10 mouse cellular contexts compared by ENCODE assay signal in genomic region chr14:78677852-78678588, GRCm38 (mm10). TPM values are rescaled to one million over a fixed set of nuclear protein-coding genes. Genes with fewer than 3 reads are reported as not detected.
DNase-seq lines count a peak whose midpoint lies in the region; ATAC-seq and TF ChIP-seq lines count a peak whose summit lies in the region.
"Had no signal": no experiment of that assay in that cellular context is flagged by ENCODE, and none has a peak within 500 bp of the region (broad histone marks: within the 10 kb centered on the region; RNA-seq: fewer than 3 reads in every experiment).

No protein-coding gene starts in this region.

- H3K27ac ChIP-seq in kidney, adult 2 months (ENCODE audit: insufficient read depth, low read depth, low read length): no peak overlapping the region
- 0 out of 2 replicates have a peak overlapping the region, but pooled peaks have one; percentile 5 for H3K27ac ChIP-seq in brown adipose tissue, adult 24 weeks (replicated peaks; ENCODE audit: low read depth, low read length)
- H3K27ac ChIP-seq in heart, embryonic 10.5 days: no peak overlapping the region; the same call in none of the 2 replicates
- H3K27ac ChIP-seq in neural tube, embryonic 15.5 days (replicated peaks): peak overlapping the region; percentile 33

- H3K36me3 ChIP-seq in kidney, adult 2 months (ENCODE audit: control insufficient read depth, insufficient read depth, low read length): no peaks in the 10 kb centered on the region
- H3K36me3 ChIP-seq in heart, embryonic 10.5 days: no peaks in the 10 kb centered on the region
- no peaks in the 10 kb centered on the region for H3K36me3 ChIP-seq in neural tube, embryonic 15.5 days

- H3K9ac ChIP-seq in neural tube, embryonic 15.5 days (replicated peaks): no peak overlapping the region

- no peak for TF ChIP-seq POLR2A in kidney, adult 2 months (IDR thresholded peaks at IDR 0.05; ENCODE audit: low read depth, low read length)

- no peak for TF ChIP-seq CTCF in kidney, adult 2 months (conservative IDR thresholded peaks at IDR 0.05; ENCODE audit: insufficient read depth, insufficient read length, low read depth, low read length)

- ATAC-seq in neural tube, embryonic 15.5 days (ENCODE audit: low FRiP score): peak; percentile 85
- no peak for ATAC-seq in activated CD4-positive, CD25-positive, alpha-beta regulatory T cell, adult 4 months
- ATAC-seq: Patski had no signal

- WGBS in kidney, adult 2 months: 39% methylated on average over 7 of the region's 7 CpGs
- WGBS in heart, embryonic 10.5 days: 30% methylated on average over 7 of the region's 7 CpGs
- 26% methylated on average over 7 of the region's 7 CpGs for WGBS in neural tube, embryonic 15.5 days

- DNase-seq in kidney, adult 2 months: peak; percentile 21
- DNase-seq in kidney, adult 18-20 months: no peak
- DNase-seq in heart, embryonic 10.5 days (ENCODE audit: low spot score): no peak
- DNase-seq in left cerebral cortex, adult 18-20 months (ENCODE audit: low spot score in 2 of 2): peak; percentile 73 to 84
- no peak for DNase-seq in thymus, postnatal 25 days

- no peaks in the 10 kb centered on the region for H3K27me3 ChIP-seq in kidney, adult 2 months (replicated peaks; ENCODE audit: control insufficient read depth, insufficient read depth, low read length)
- H3K27me3 ChIP-seq in heart, embryonic 10.5 days (ENCODE audit: insufficient read depth, poor library complexity, severe bottlenecking): no peaks in the 10 kb centered on the region
- no peaks in the 10 kb centered on the region for H3K27me3 ChIP-seq in neural tube, embryonic 15.5 days (replicated peaks)
- H3K27me3 ChIP-seq: Patski had no signal

- no peaks in the 10 kb centered on the region for H3K4me1 ChIP-seq in kidney, adult 2 months (ENCODE audit: control insufficient read depth, insufficient read depth, low read length)
- peaks cover 24% of the 10 kb centered on the region for H3K4me1 ChIP-seq in brown adipose tissue, adult 24 weeks (ENCODE audit: control insufficient read depth, insufficient read depth, insufficient read length, low read length)
- H3K4me1 ChIP-seq in heart, embryonic 10.5 days: peaks cover 13% of the 10 kb centered on the region
- H3K4me1 ChIP-seq in neural tube, embryonic 15.5 days: peaks cover 13% of the 10 kb centered on the region; the same call in 1 of the 2 replicates

- H3K9me3 ChIP-seq in heart, embryonic 10.5 days: no peaks in the 10 kb centered on the region
- H3K9me3 ChIP-seq in neural tube, embryonic 15.5 days (replicated peaks): no peaks in the 10 kb centered on the region

- H3K4me3 ChIP-seq in kidney, adult 2 months (ENCODE audit: insufficient read depth, low read depth, low read length): no peak overlapping the region
- no peak overlapping the region for H3K4me3 ChIP-seq in brown adipose tissue, adult 24 weeks (ENCODE audit: insufficient read depth, low read depth, low read length)
- 0 out of 2 replicates have a peak overlapping the region, but pooled peaks have one; percentile 3 for H3K4me3 ChIP-seq in heart, embryonic 10.5 days
- H3K4me3 ChIP-seq in neural tube, embryonic 15.5 days (replicated peaks): no peak overlapping the region
- H3K4me3 ChIP-seq: myocyte had no signal

- peak overlapping the region; percentile 23 for H3K4me2 ChIP-seq in neural tube, embryonic 15.5 days

RNA-seq across cellular contexts. Expression of gene Dgkh, which starts 54.6 kb away (rescaled TPM):
- polyA plus RNA-seq in kidney, adult 2 months (2012; rRNA removed): 1.9 and 2.6 TPM in 2 replicates
- polyA plus RNA-seq in brown adipose tissue, adult 24 weeks (2012; ENCODE audit: insufficient read depth, insufficient read length, missing spikeins): 1.1 and 1.2 TPM in 2 replicates
- 1.7 and 2.0 TPM in 2 replicates for polyA plus RNA-seq in heart, embryonic 10.5 days (2016; fragmentation: Nextera tagmentation; extraction: Ambion mirVana)
- 10 to 100 TPM; 67.8 to 71.2 TPM for total RNA-seq in left cerebral cortex, adult 18-20 months (2021)
- 7.6 and 9.9 TPM in 2 replicates for polyA plus RNA-seq in neural tube, embryonic 15.5 days (2015; fragmentation: Nextera tagmentation; extraction: Ambion mirVana)
- polyA plus RNA-seq in activated CD4-positive, CD25-positive, alpha-beta regulatory T cell, adult 4 months (2017; shearing (Covaris generic)): 1 to 10 TPM; 1.6 to 2.7 TPM

Comparison
In these comparisons a context has a peak if more than half of its experiments do, and no peak if none do; other contexts are left out.
1. DNase-seq: peak in kidney, adult 2 months (single experiment) and left cerebral cortex, adult 18-20 months (2 of 2); none in kidney, adult 18-20 months (single experiment), heart, embryonic 10.5 days (single experiment) and thymus, postnatal 25 days (single experiment).
2. H3K27ac ChIP-seq: peak in brown adipose tissue, adult 24 weeks (single experiment) and neural tube, embryonic 15.5 days (single experiment); none in kidney, adult 2 months (single experiment) and heart, embryonic 10.5 days (single experiment).